In the genomic region with DNA sequence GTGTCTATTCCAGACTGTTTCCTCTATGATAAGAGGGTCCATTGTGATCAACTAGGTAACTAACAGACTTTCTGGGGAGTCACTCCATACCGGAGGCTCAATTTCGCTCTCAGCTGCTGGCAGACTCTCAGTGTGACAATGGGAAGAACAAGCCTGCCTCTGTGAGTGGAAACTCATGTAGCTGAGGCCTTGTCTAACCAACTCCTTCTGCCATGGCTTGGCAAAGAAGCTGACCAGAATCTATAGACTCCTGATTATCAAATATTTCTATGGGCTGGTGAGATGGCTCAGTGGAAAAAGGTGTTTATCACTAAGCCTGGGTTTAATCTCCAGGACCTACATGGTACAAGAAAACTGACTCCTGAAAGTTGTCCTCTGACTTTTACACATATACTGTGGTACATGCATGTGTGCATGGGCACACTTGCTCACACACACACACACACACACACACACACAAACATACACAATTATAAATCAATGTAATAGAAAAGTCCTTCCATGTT, we compare ENCODE assay signal across 29 mouse cellular contexts. TPM values are rescaled to one million over a fixed set of nuclear protein-coding genes. Genes with fewer than 3 reads are reported as not detected.
DNase-seq lines count a peak whose midpoint lies in the region; ATAC-seq lines count a peak whose summit lies in the region.
"Had no signal": no experiment of that assay in that cellular context is flagged by ENCODE, and none has a peak within 500 bp of the region (broad histone marks: within the 10 kb centered on the region; RNA-seq: fewer than 3 reads in every experiment).

No protein-coding gene starts in this region.

- no peaks in the 10 kb centered on the region for H3K4me1 ChIP-seq in heart, embryonic 15.5 days (replicated peaks)
- peaks cover 54% of the 10 kb centered on the region for H3K4me1 ChIP-seq in liver, embryonic 13.5 days (replicated peaks)
- H3K4me1 ChIP-seq in hindbrain, embryonic 10.5 days (replicated peaks) = no peaks in the 10 kb centered on the region
- H3K4me1 ChIP-seq: hindbrain, embryonic 15.5 days; midbrain, embryonic 10.5 days; neural tube, embryonic 12.5 days had no signal

- H3K4me2 ChIP-seq in heart, embryonic 15.5 days = no peak overlapping the region
- no peak overlapping the region; the same call in 1 of the 2 replicates for H3K4me2 ChIP-seq in liver, embryonic 13.5 days
- H3K4me2 ChIP-seq: hindbrain, embryonic 15.5 days; limb, embryonic 13.5 days; neural tube, embryonic 12.5 days had no signal

- no peaks in the 10 kb centered on the region for H3K9me3 ChIP-seq in heart, embryonic 15.5 days (replicated peaks)
- no peaks in the 10 kb centered on the region for H3K9me3 ChIP-seq in liver, embryonic 13.5 days (replicated peaks)
- H3K9me3 ChIP-seq in hindbrain, embryonic 10.5 days = no peaks in the 10 kb centered on the region
- H3K9me3 ChIP-seq: hindbrain, embryonic 15.5 days; limb, embryonic 13.5 days; midbrain, embryonic 10.5 days; neural tube, embryonic 12.5 days had no signal

- ATAC-seq in heart, embryonic 15.5 days (replicated peaks; ENCODE audit: insufficient number of reproducible peaks, insufficient read depth, low FRiP score, low read depth) = no peak
- ATAC-seq in liver, embryonic 13.5 days (ENCODE audit: low read depth) = peak; percentile 62
- ATAC-seq in megakaryocyte progenitor cell, adult 5-6 weeks (replicated peaks; ENCODE audit: poor library complexity) = peak; percentile 27
- ATAC-seq: activated CD4-positive, CD25-positive, alpha-beta regulatory T cell, adult 4 months; forebrain, embryonic 14.5 days; midbrain, embryonic 16.5 days had no signal

- H3K36me3 ChIP-seq in heart, embryonic 15.5 days = no peaks in the 10 kb centered on the region
- H3K36me3 ChIP-seq in liver, embryonic 13.5 days = no peaks in the 10 kb centered on the region
- H3K36me3 ChIP-seq in hindbrain, embryonic 10.5 days = no peaks in the 10 kb centered on the region
- H3K36me3 ChIP-seq: hindbrain, embryonic 15.5 days; limb, embryonic 13.5 days; midbrain, embryonic 10.5 days; neural tube, embryonic 12.5 days had no signal

- H3K27me3 ChIP-seq in heart, embryonic 15.5 days = no peaks in the 10 kb centered on the region
- H3K27me3 ChIP-seq in liver, embryonic 13.5 days = no peaks in the 10 kb centered on the region
- H3K27me3 ChIP-seq in hindbrain, embryonic 10.5 days (ENCODE audit: insufficient read depth, poor library complexity, severe bottlenecking) = no peaks in the 10 kb centered on the region
- H3K27me3 ChIP-seq: hindbrain, embryonic 15.5 days; limb, embryonic 13.5 days; neural tube, embryonic 12.5 days had no signal

- DNase-seq in heart, postnatal 10 days = no peak
- DNase-seq in liver = peak; percentile 17
- DNase-seq in liver, embryonic 13.5 days = no peak
- no peak for DNase-seq in neural tube, embryonic 10.5 days (ENCODE audit: extremely low spot score, low spot score)
- no peak for DNase-seq in hindbrain, embryonic 10.5 days (ENCODE audit: low spot score)
- DNase-seq: adrenal gland, adult 2 months; adrenal gland, postnatal 36 days; B cell, adult 2 months; cerebellum, adult 8-10 months; cerebellum, postnatal 36 days; gastrocnemius, adult 2 months; gastrocnemius, postnatal 36 days; kidney, adult 2 months; kidney, postnatal 4 days; lung, adult 2 months; lung, postnatal 10 days; right cerebral cortex, adult 18-20 months; spleen, adult 18-20 months; thymus, postnatal 25 days had no signal

- H3K4me3 ChIP-seq in heart, embryonic 15.5 days = no peak overlapping the region
- H3K4me3 ChIP-seq in liver, embryonic 13.5 days (replicated peaks) = no peak overlapping the region
- H3K4me3 ChIP-seq in hindbrain, embryonic 10.5 days = no peak overlapping the region
- H3K4me3 ChIP-seq: gastrocnemius, adult 2 months; hindbrain, embryonic 15.5 days; limb, embryonic 13.5 days; midbrain, embryonic 10.5 days; neural tube, embryonic 12.5 days had no signal

- H3K27ac ChIP-seq in heart, embryonic 15.5 days = peak overlapping the region; percentile 33; the same call in 1 of the 2 replicates
- H3K27ac ChIP-seq in liver, embryonic 13.5 days = peak overlapping the region; percentile 93
- no peak overlapping the region for H3K27ac ChIP-seq in hindbrain, embryonic 10.5 days
- H3K27ac ChIP-seq: gastrocnemius, adult 2 months; hindbrain, embryonic 15.5 days; limb, embryonic 13.5 days; macrophage; midbrain, embryonic 10.5 days; neural tube, embryonic 12.5 days had no signal

- intact Hi-C loops in heart, postnatal 10 days (cut with DNase I) = no loop called here

- 66% methylated on average over 2 of the region's 2 CpGs for WGBS in heart, embryonic 15.5 days
- 39% methylated on average over 2 of the region's 2 CpGs for WGBS in liver, embryonic 13.5 days (ENCODE audit: insufficient replicate concordance)
- WGBS in hindbrain, embryonic 10.5 days = 82% methylated on average over 2 of the region's 2 CpGs

- H3K9ac ChIP-seq in heart, embryonic 15.5 days = no peak overlapping the region
- H3K9ac ChIP-seq in liver, embryonic 13.5 days = no peak overlapping the region
- H3K9ac ChIP-seq: hindbrain, embryonic 15.5 days; limb, embryonic 13.5 days; neural tube, embryonic 12.5 days had no signal

RNA-seq across cellular contexts. Expression of gene Cdk20, which starts 19.3 kb away (rescaled TPM):
- 6.0 and 10.5 TPM in 2 replicates for polyA plus RNA-seq in heart, embryonic 15.5 days (2015; fragmentation: Nextera tagmentation; extraction: Ambion mirVana)
- 1 to 10 TPM; 3.3 TPM for total RNA-seq in heart, postnatal 10 days (2021)
- 3.7 and 3.8 TPM in 2 replicates for polyA plus RNA-seq in liver, embryonic 13.5 days (2015; fragmentation: Nextera tagmentation; extraction: Ambion mirVana)
- total RNA-seq in megakaryocyte progenitor cell, adult 5-6 weeks (2015) = 0.44 and 3.3 TPM in 2 replicates
- 1.7 and 2.7 TPM in 2 replicates for total RNA-seq in megakaryocyte progenitor cell, adult 5-6 weeks (2017)
- polyA plus RNA-seq in hindbrain, embryonic 10.5 days (2016; fragmentation: Nextera tagmentation; extraction: Ambion mirVana) = 10.6 TPM in 2 replicates

RNA-seq across cellular contexts. Expression of gene Ctsl, which starts 42.1 kb away (rescaled TPM):
- polyA plus RNA-seq in heart, embryonic 15.5 days (2015; fragmentation: Nextera tagmentation; extraction: Ambion mirVana) = 246 and 363 TPM in 2 replicates
- 100 to 1,000 TPM; 246 to 281 TPM for total RNA-seq in heart, postnatal 10 days (2021)
- polyA plus RNA-seq in liver, embryonic 13.5 days (2015; fragmentation: Nextera tagmentation; extraction: Ambion mirVana) = 125 and 152 TPM in 2 replicates
- 30.9 and 31.8 TPM in 2 replicates for total RNA-seq in megakaryocyte progenitor cell, adult 5-6 weeks (2015)
- 35.4 and 40.8 TPM in 2 replicates for total RNA-seq in megakaryocyte progenitor cell, adult 5-6 weeks (2017)
- polyA plus RNA-seq in hindbrain, embryonic 10.5 days (2016; fragmentation: Nextera tagmentation; extraction: Ambion mirVana) = 135 and 146 TPM in 2 replicates
